Mouse (Mus musculus) liver, adult 2 months (tissue): ENCODE measurements at regions not wholly inside any gene's neighbourhood (a gene's known extent, or its start where the extent isn't known, plus 50 kb on each side); places are given as distances from the start of the nearest gene placed in this dataset.

Source experiments
- CTCF ChIP-seq: fragments of 200-500 bp; IDR thresholded peaks from 2 replicates; pipeline ENCODE4 v1.5.1; 2011; ENCODE audit warnings: low read depth, low read length, control low read depth
- POLR2A ChIP-seq: fragments of 200-500 bp; IDR thresholded peaks from 2 replicates; pipeline ENCODE4 v1.6.1; 2011; ENCODE audit warnings: low read length, control low read depth; ENCODE audit not compliant: insufficient read depth; ENCODE audit errors: extremely low read depth

DNA sequence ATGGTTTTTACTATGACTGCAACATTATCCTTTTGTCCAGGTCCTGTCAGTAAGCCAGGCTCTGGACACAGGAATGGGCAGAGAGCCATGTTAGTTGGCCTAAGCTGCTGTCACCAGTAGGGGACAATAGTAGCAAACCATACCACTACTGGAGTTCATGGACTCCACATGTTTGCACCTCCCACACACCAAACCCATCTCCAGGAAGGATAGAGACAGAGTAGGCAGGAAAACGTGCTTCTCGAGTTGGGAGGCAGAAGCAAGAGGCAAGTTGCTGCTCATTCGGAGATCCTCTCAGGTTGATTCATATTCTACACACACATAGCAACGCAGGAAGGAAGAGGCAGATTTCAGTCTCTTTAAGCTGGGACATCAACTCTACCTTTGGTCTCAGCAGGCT lies 85.2 kb upstream of the Vstm2b start:
- TF ChIP-seq POLR2A (no peak), CTCF (no peak)
